Mouse (Mus musculus) kidney, adult 8-10 months (tissue): ENCODE measurements around the gene Fkbp5.
A peak's percentile ranks its signal among the peaks of the same experiment; 100 is the strongest.
"Not testable (repeated sequence)": the region's sequence is repeated elsewhere in the genome, so short reads cannot be mapped to it uniquely, and the experiment has no call there.

Experiments used
- DNase-seq, 2 experiments: peaks; one replicate each; pipeline ENCODE4 v3.0.0; 2022

Fkbp5 gene

GRCm38 (mm10) chr17:28517441-28517955 is at the start of gene Fkbp5:
TSS of gene Fkbp5 (minus strand) at chr17:28517527.
- DNase-seq = peak; percentile 83

GRCm38 (mm10) chr17:28565181-28565580 is 47.9 kb upstream of the Fkbp5 start:
- DNase-seq = no peak

- no peak for DNase-seq
Measured at GRCm38 (mm10) chr17:28561613-28562012, 44.3 kb upstream of the Fkbp5 start.

- no peak for DNase-seq
Measured at GRCm38 (mm10) chr17:28560598-28560997, 43.3 kb upstream of the Fkbp5 start, which contains the start of gene Clps. TSS of gene Clps (minus strand) at chr17:28560766.

- no peak for DNase-seq
Measured at GRCm38 (mm10) chr17:28557772-28558171, 40.4 kb upstream of the Fkbp5 start.

- no peak for DNase-seq
Measured at GRCm38 (mm10) chr17:28556635-28557396, 39.5 kb upstream of the Fkbp5 start.

GRCm38 (mm10) chr17:28554021-28554420 is 36.7 kb upstream of the Fkbp5 start:
- not testable (repeated sequence) for DNase-seq

GRCm38 (mm10) chr17:28553040-28553793 is 35.9 kb upstream of the Fkbp5 start:
- peak; percentile 42 to 75 for DNase-seq

- DNase-seq = no peak
Measured at GRCm38 (mm10) chr17:28549111-28549510, 31.8 kb upstream of the Fkbp5 start, which contains the start of gene Clpsl2. TSS of gene Clpsl2 (plus strand) at chr17:28549411.

- DNase-seq = no peak
Measured at GRCm38 (mm10) chr17:28548550-28548949, 31.2 kb upstream of the Fkbp5 start.

- peak in 1 of 2 experiments; percentile 19 for DNase-seq
Measured at GRCm38 (mm10) chr17:28546925-28547324, 29.6 kb upstream of the Fkbp5 start.

- no peak for DNase-seq
Measured at GRCm38 (mm10) chr17:28537881-28538280, 20.6 kb upstream of the Fkbp5 start.

- DNase-seq = no peak
Measured at GRCm38 (mm10) chr17:28533327-28533726, 16.0 kb upstream of the Fkbp5 start.

- no peak for DNase-seq
Measured at GRCm38 (mm10) chr17:28532557-28532956, 15.2 kb upstream of the Fkbp5 start.

- no peak for DNase-seq
Measured at GRCm38 (mm10) chr17:28531946-28532345, 14.6 kb upstream of the Fkbp5 start.

- no peak for DNase-seq
Measured at GRCm38 (mm10) chr17:28530506-28530905, 13.2 kb upstream of the Fkbp5 start, which contains the start of gene Armc12. TSS of gene Armc12 (plus strand) at chr17:28530806.

GRCm38 (mm10) chr17:28529116-28529515 is 11.8 kb upstream of the Fkbp5 start:
- no peak for DNase-seq

- DNase-seq = peak; percentile 66 to 86
Measured at GRCm38 (mm10) chr17:28528043-28528351, 10.7 kb upstream of the Fkbp5 start.

GRCm38 (mm10) chr17:28527184-28528042 is 10.1 kb upstream of the Fkbp5 start:
- DNase-seq = peak in 1 of 2 experiments; percentile 34

- no peak for DNase-seq
Measured at GRCm38 (mm10) chr17:28524831-28525430, 7.6 kb upstream of the Fkbp5 start.

GRCm38 (mm10) chr17:28524009-28524695 is 6.8 kb upstream of the Fkbp5 start:
- DNase-seq = no peak
